In genomic region chr10:4673311-4673816, GRCm38 (mm10) we compare ENCODE assay signal across 24 mouse cellular contexts.
"Had no signal": no experiment of that assay in that cellular context is flagged by ENCODE, and none has a peak within 500 bp of the region (broad histone marks: within the 10 kb centered on the region; RNA-seq: fewer than 3 reads in every experiment).

No protein-coding gene starts in this region.

- H3K9me3 ChIP-seq: heart, embryonic 13.5 days; heart, embryonic 15.5 days; hindbrain, embryonic 13.5 days; hindbrain, embryonic 15.5 days; kidney, embryonic 15.5 days; limb, embryonic 10.5 days; limb, embryonic 12.5 days; liver, embryonic 13.5 days; liver, embryonic 15.5 days had no signal

- H3K36me3 ChIP-seq: heart, embryonic 13.5 days; heart, embryonic 15.5 days; hindbrain, embryonic 13.5 days; hindbrain, embryonic 15.5 days; kidney, embryonic 15.5 days; limb, embryonic 10.5 days; limb, embryonic 12.5 days; liver, embryonic 13.5 days; liver, embryonic 15.5 days had no signal

- H3K9ac ChIP-seq: forebrain, postnatal 0 days; heart, embryonic 13.5 days; heart, embryonic 15.5 days; hindbrain, embryonic 13.5 days; hindbrain, embryonic 15.5 days; kidney, embryonic 15.5 days; limb, embryonic 12.5 days; liver, embryonic 13.5 days; liver, embryonic 15.5 days had no signal

- H3K27ac ChIP-seq: heart, adult 2 months; heart, embryonic 13.5 days; heart, embryonic 15.5 days; hindbrain, embryonic 13.5 days; hindbrain, embryonic 15.5 days; hindbrain, postnatal 0 days; kidney, embryonic 15.5 days; kidney, postnatal 0 days; layer of hippocampus, adult 2 months; left cerebral cortex, adult 2 months; limb, embryonic 10.5 days; limb, embryonic 12.5 days; liver, embryonic 13.5 days; liver, embryonic 15.5 days had no signal

- ATAC-seq: forebrain, postnatal 0 days; hindbrain, postnatal 0 days had no signal

- H3K4me1 ChIP-seq: hindbrain, embryonic 13.5 days; hindbrain, embryonic 15.5 days; kidney, embryonic 15.5 days; limb, embryonic 10.5 days; limb, embryonic 12.5 days; liver, embryonic 13.5 days; liver, embryonic 15.5 days had no signal

- H3K27me3 ChIP-seq: heart, embryonic 13.5 days; heart, embryonic 15.5 days; hindbrain, embryonic 13.5 days; hindbrain, embryonic 15.5 days; kidney, embryonic 15.5 days; limb, embryonic 12.5 days; liver, embryonic 13.5 days; liver, embryonic 15.5 days had no signal

- H3K4me3 ChIP-seq: heart, adult 2 months; heart, embryonic 13.5 days; heart, embryonic 15.5 days; hindbrain, embryonic 13.5 days; hindbrain, embryonic 15.5 days; kidney, embryonic 15.5 days; layer of hippocampus, adult 2 months; left cerebral cortex, adult 2 months; limb, embryonic 10.5 days; limb, embryonic 12.5 days; liver, embryonic 13.5 days; liver, embryonic 15.5 days had no signal

- H3K4me2 ChIP-seq: heart, embryonic 11.5 days; heart, embryonic 13.5 days; heart, embryonic 15.5 days; hindbrain, embryonic 13.5 days; hindbrain, embryonic 15.5 days; kidney, embryonic 15.5 days; limb, embryonic 12.5 days; liver, embryonic 11.5 days; liver, embryonic 13.5 days; liver, embryonic 15.5 days had no signal

- DNase-seq: forebrain, postnatal 0 days; gastrocnemius, postnatal 14 days; gastrocnemius, postnatal 36 days; heart, adult 11 months; heart, adult 2 months; heart, postnatal 14 days; heart, postnatal 36 days; kidney, postnatal 14 days; kidney, postnatal 4 days; liver, embryonic 13.5 days had no signal
